Mouse (Mus musculus) G1E (cell line): Measurements from ENCODE around the gene Psma3. TPM values are rescaled to one million over a fixed set of nuclear protein-coding genes. Genes with fewer than 3 reads are reported as not detected.

Experiments
- ATAC-seq: 2 replicates; pipeline ENCODE4 v1.8.0; 2016; ENCODE audit warnings: mild to moderate bottlenecking; ENCODE audit not compliant: insufficient number of reproducible peaks, poor library complexity, low FRiP score, severe bottlenecking; ENCODE audit errors: extremely low read depth
- DNase-seq: peaks from one replicate; pipeline ENCODE4 v3.0.0; 2012; ENCODE audit warnings: low spot score
- H3K27me3 ChIP-seq: 2 replicates; pipeline ENCODE4 v1.6.1; 2012; ENCODE audit warnings: mild to moderate bottlenecking, low read length, inconsistent platforms; ENCODE audit not compliant: insufficient read depth
- H3K36me3 ChIP-seq: replicated peaks from 2 replicates; pipeline ENCODE3; 2012; ENCODE audit warnings: mild to moderate bottlenecking, inconsistent platforms
- H3K4me1 ChIP-seq: 2 replicates; pipeline ENCODE4 v1.6.1; 2012; ENCODE audit warnings: low read depth, low read length, inconsistent platforms, mixed read lengths; ENCODE audit not compliant: insufficient read depth
- H3K4me3 ChIP-seq: 2 replicates; pipeline ENCODE4 v1.5.1; 2012; ENCODE audit warnings: low read depth, mild to moderate bottlenecking, inconsistent platforms, low read length, moderate library complexity, mixed read lengths
- H3K9me3 ChIP-seq: replicated peaks from 2 replicates; pipeline ENCODE4 v1.6.1; 2012; ENCODE audit warnings: inconsistent platforms
- CTCF ChIP-seq: IDR thresholded peaks from 2 replicates; pipeline ENCODE4 v1.5.1; 2012; ENCODE audit warnings: low read depth, low read length, inconsistent platforms, mixed read lengths
- GATA1 ChIP-seq: IDR thresholded peaks from 2 replicates; pipeline ENCODE4 v1.6.1; 2012; ENCODE audit warnings: borderline replicate concordance, low read length, inconsistent platforms, mixed read lengths
- GATA2 ChIP-seq: IDR thresholded peaks from 2 replicates; pipeline ENCODE4 v1.6.1; 2012; ENCODE audit warnings: low read depth, low read length, inconsistent platforms, borderline replicate concordance
- POLR2AphosphoS5 ChIP-seq: IDR thresholded peaks from 2 replicates; pipeline ENCODE4 v1.6.1; 2012; ENCODE audit warnings: low read depth, low read length, inconsistent platforms; ENCODE audit not compliant: insufficient replicate concordance
- TAL1 ChIP-seq: conservative IDR thresholded peaks from 2 replicates; pipeline ENCODE4 v1.6.1; 2012; ENCODE audit warnings: low read depth, low read length, inconsistent platforms, mixed read lengths
- polyA plus RNA-seq: library from polyadenylated mRNA; stranded (reverse); fragments of >175 nt; gene quantifications from 2 replicates; pipeline ENCODE4 v1.2.3, GENCODE M21; 2012
- total RNA-seq, 2 experiments: library from RNA; stranded (forward) in 1 of 2; stranded (reverse) in 1 of 2; fragments of 200-1000 nt in 1 of 2; fragments of >200 nt in 1 of 2; fragmentation: Nextera tagmentation in 1 of 2; gene quantifications; 2 replicates each; pipeline ENCODE4 v1.2.3; 2014 to 2017

The Psma3 gene
- total and polyA plus RNA-seq, 3 experiments = 25.5 to 392 (median 183) TPM

- ATAC-seq = peak; percentile 50
- no peaks in the 10 kb centered on the region for H3K9me3 ChIP-seq
- peak overlapping the region; percentile 38; the same call in 1 of the 2 replicates for H3K4me3 ChIP-seq
- H3K27me3 ChIP-seq = no peaks in the 10 kb centered on the region
- peaks cover 32% of the 10 kb centered on the region for H3K4me1 ChIP-seq
- H3K36me3 ChIP-seq = peaks cover 73% of the 10 kb centered on the region
- TF ChIP-seq CTCF (no peak), GATA2 (no peak), TAL1 (no peak), POLR2AphosphoS5 (no peak)
- DNase-seq = peak; percentile 45
These were observed 25.0 kb downstream of the Psma3 start for GRCm38 (mm10) chr12:70999423-70999903.

GRCm38 (mm10) chr12:71000344-71000743, 25.9 kb downstream of the Psma3 start:
- H3K4me1 ChIP-seq = peaks cover 34% of the 10 kb centered on the region
- DNase-seq (no peak), ATAC-seq (no peak; the same call in 1 of the 2 replicates)
- H3K4me3 ChIP-seq = no peak overlapping the region
- H3K36me3 ChIP-seq = peaks cover 74% of the 10 kb centered on the region
- H3K27me3 ChIP-seq = no peaks in the 10 kb centered on the region
- no peak for TF ChIP-seq POLR2AphosphoS5
- TF ChIP-seq GATA2 = no peak
- TF ChIP-seq TAL1 = no peak
- no peak for TF ChIP-seq GATA1
- TF ChIP-seq CTCF = no peak
- H3K9me3 ChIP-seq = no peaks in the 10 kb centered on the region

GRCm38 (mm10) chr12:71001456-71001855, 27.0 kb downstream of the Psma3 start:
- H3K9me3 ChIP-seq = no peaks in the 10 kb centered on the region
- ATAC-seq (no peak), DNase-seq (no peak)
- peaks cover 74% of the 10 kb centered on the region for H3K36me3 ChIP-seq
- H3K4me1 ChIP-seq = peaks cover 35% of the 10 kb centered on the region
- H3K27me3 ChIP-seq = no peaks in the 10 kb centered on the region
- H3K4me3 ChIP-seq = no peak overlapping the region
- TF ChIP-seq CTCF (no peak), GATA1 (no peak), POLR2AphosphoS5 (no peak), GATA2 (no peak), TAL1 (no peak)

GRCm38 (mm10) chr12:71003760-71004426, 29.5 kb downstream of the Psma3 start:
- Histone ChIP-seq H3K4me3 (no peak overlapping the region), H3K4me1 (peaks cover 26% of the 10 kb centered on the region), H3K27me3 (no peaks in the 10 kb centered on the region), H3K36me3 (peaks cover 79% of the 10 kb centered on the region), H3K9me3 (no peaks in the 10 kb centered on the region)
- ATAC-seq (no peak), DNase-seq (no peak)
- TF ChIP-seq CTCF = no peak
- 0 out of 2 replicates have a peak, but pooled peaks have one; percentile 19 for TF ChIP-seq POLR2AphosphoS5

GRCm38 (mm10) chr12:71006141-71006540, 31.7 kb downstream of the Psma3 start:
- H3K4me1 ChIP-seq = peaks cover 15% of the 10 kb centered on the region

GRCm38 (mm10) chr12:71006901-71007300, 32.5 kb downstream of the Psma3 start:
- no peak for ATAC-seq
- H3K9me3 ChIP-seq = no peaks in the 10 kb centered on the region

More at GRCm38 (mm10) chr12:71006141-71006540, 31.7 kb downstream of the Psma3 start:
- TF ChIP-seq GATA2 = no peak
- TF ChIP-seq GATA1 = no peak
- TF ChIP-seq POLR2AphosphoS5 = no peak
- no peak for TF ChIP-seq CTCF
- no peak for TF ChIP-seq TAL1
- Histone ChIP-seq H3K27me3 (no peaks in the 10 kb centered on the region), H3K9me3 (no peaks in the 10 kb centered on the region), H3K36me3 (peaks cover 84% of the 10 kb centered on the region), H3K4me3 (no peak overlapping the region)
- DNase-seq = no peak
- no peak for ATAC-seq

More at GRCm38 (mm10) chr12:71006901-71007300, 32.5 kb downstream of the Psma3 start:
- H3K27me3 ChIP-seq = no peaks in the 10 kb centered on the region
- peaks cover 18% of the 10 kb centered on the region for H3K4me1 ChIP-seq
- TF ChIP-seq GATA1 (no peak), TAL1 (no peak), GATA2 (no peak), POLR2AphosphoS5 (no peak), CTCF (no peak)
- DNase-seq = no peak
- H3K36me3 ChIP-seq = peaks cover 81% of the 10 kb centered on the region
- no peak overlapping the region for H3K4me3 ChIP-seq
